Mouse (Mus musculus): ENCODE measurements at regions not wholly inside any gene's neighbourhood (a gene's known extent, or its start where the extent isn't known, plus 50 kb on each side); places are given as distances from the start of the nearest gene placed in this dataset.

GRCm38 (mm10) chr10:92097081-92097480, 625.1 kb downstream of the Nedd1 start:
- TF ChIP-seq TCF12 (IDR thresholded peaks at IDR 0.05; ENCODE audit: low read depth, low read length): no peak
- TF ChIP-seq POLR2A (IDR thresholded peaks at IDR 0.05; ENCODE audit: control insufficient read depth in 1 of 2, insufficient read depth in 1 of 2, low read depth in 1 of 2, low read length in 2 of 2, poor library complexity in 1 of 2): no peak
- TF ChIP-seq CTCF (IDR thresholded peaks at IDR 0.05 in 2 of 3, conservative IDR thresholded peaks at IDR 0.05 in 1 of 3; ENCODE audit: control insufficient read depth in 1 of 3, insufficient read depth in 1 of 3, low read depth in 2 of 3, low read length in 3 of 3, poor library complexity in 1 of 3, severe bottlenecking in 1 of 3): no peak
- no peak for TF ChIP-seq EP300 (IDR thresholded peaks at IDR 0.05; ENCODE audit: low read depth in 1 of 2, low read length in 2 of 2)
- no peak for TF ChIP-seq MAZ (IDR thresholded peaks at IDR 0.05; ENCODE audit: low read depth, low read length)
- no peak for TF ChIP-seq ETS1 (IDR thresholded peaks at IDR 0.05; ENCODE audit: low read depth, low read length)
- no peak for TF ChIP-seq BHLHE40 (IDR thresholded peaks at IDR 0.05; ENCODE audit: borderline replicate concordance, low read depth, low read length)
- no peak for TF ChIP-seq TBP (IDR thresholded peaks at IDR 0.05; ENCODE audit: low read depth, low read length)
- no peak for TF ChIP-seq CHD1 (IDR thresholded peaks at IDR 0.05; ENCODE audit: low read depth, low read length)
- TF ChIP-seq ZC3H11A (IDR thresholded peaks at IDR 0.05; ENCODE audit: low read depth, low read length): no peak
- no peak for TF ChIP-seq POLR2AphosphoS2 (IDR thresholded peaks at IDR 0.05; ENCODE audit: low read length)
- TF ChIP-seq USF2 (IDR thresholded peaks at IDR 0.05; ENCODE audit: borderline replicate concordance in 1 of 2, insufficient read depth in 1 of 2, low read depth in 1 of 2, low read length in 2 of 2): no peak
- no peak for TF ChIP-seq GABPA (IDR thresholded peaks at IDR 0.05; ENCODE audit: low read depth, low read length)
- no peak for TF ChIP-seq MAFK (IDR thresholded peaks at IDR 0.05; ENCODE audit: borderline replicate concordance, low read depth, low read length)

All from MEL (cell line).